In genomic region chr15:85879498-85879895, GRCm38 (mm10) we compare ENCODE assay signal across 7 mouse cellular contexts. TPM values are rescaled to one million over a fixed set of nuclear protein-coding genes. Genes with fewer than 3 reads are reported as not detected.
A peak's percentile ranks its signal among the peaks of the same experiment; 100 is the strongest.
DNase-seq lines count a peak whose midpoint lies in the region; ATAC-seq and TF ChIP-seq lines count a peak whose summit lies in the region.

No protein-coding gene starts in this region.

- H3K4me3 ChIP-seq in liver, adult 2 months (ENCODE audit: insufficient read depth, low read depth, low read length), result peak overlapping the region; percentile 66
- H3K4me3 ChIP-seq in embryonic facial prominence, embryonic 10.5 days, result peak overlapping the region; percentile 84
- peak overlapping the region; percentile 81 for H3K4me3 ChIP-seq in forebrain, postnatal 0 days (ENCODE audit: low read depth, low read length)
- H3K4me3 ChIP-seq in liver, embryonic 16.5 days (ENCODE audit: low read depth, low read length), result peak overlapping the region; percentile 78

- TF ChIP-seq POLR2A in liver, adult 2 months (IDR thresholded peaks at IDR 0.05; ENCODE audit: extremely low read depth, insufficient read depth, low read length), result no peak

- under 1% methylated on average over 18 of the region's 18 CpGs for WGBS in liver, adult 2 months
- WGBS in embryonic facial prominence, embryonic 10.5 days, result 2% methylated on average over 18 of the region's 18 CpGs
- under 1% methylated on average over 18 of the region's 18 CpGs for WGBS in forebrain, postnatal 0 days
- 0% methylated on average over 18 of the region's 18 CpGs for WGBS in liver, embryonic 16.5 days (ENCODE audit: insufficient replicate concordance)

- no peaks in the 10 kb centered on the region for H3K79me2 ChIP-seq in liver, adult 2 months (ENCODE audit: control insufficient read depth, insufficient read depth, low read length)

- peak overlapping the region; percentile 85 for H3K4me2 ChIP-seq in forebrain, postnatal 0 days (ENCODE audit: low read depth)
- peak overlapping the region; percentile 75 for H3K4me2 ChIP-seq in liver, embryonic 16.5 days (ENCODE audit: low read depth, low read length)

- peaks cover 7% of the 10 kb centered on the region for H3K4me1 ChIP-seq in liver, adult 2 months (ENCODE audit: control insufficient read depth, insufficient read depth, low read length)
- H3K4me1 ChIP-seq in embryonic facial prominence, embryonic 10.5 days, result peaks cover 21% of the 10 kb centered on the region
- peaks cover 7% of the 10 kb centered on the region; the same call in 1 of the 2 replicates for H3K4me1 ChIP-seq in forebrain, postnatal 0 days (ENCODE audit: insufficient read depth)
- peaks cover 14% of the 10 kb centered on the region for H3K4me1 ChIP-seq in liver, embryonic 16.5 days (ENCODE audit: control insufficient read depth, low read depth, low read length)

- TF ChIP-seq CTCF in liver, adult 2 months (IDR thresholded peaks at IDR 0.05; ENCODE audit: low read depth, low read length), result no peak
- no peak for TF ChIP-seq CTCF in forebrain, postnatal 0 days (IDR thresholded peaks at IDR 0.05; ENCODE audit: low read depth)

- H3K27ac ChIP-seq in liver, adult 2 months (replicated peaks; ENCODE audit: insufficient read depth, low read depth, low read length), result peak overlapping the region; percentile 58
- peak overlapping the region; percentile 88 for H3K27ac ChIP-seq in embryonic facial prominence, embryonic 10.5 days (replicated peaks)
- peak overlapping the region; percentile 90 for H3K27ac ChIP-seq in forebrain, postnatal 0 days (ENCODE audit: low read depth, low read length)
- peak overlapping the region; percentile 70 for H3K27ac ChIP-seq in liver, embryonic 16.5 days (ENCODE audit: low read length)

- H3K36me3 ChIP-seq in liver, adult 2 months (ENCODE audit: control insufficient read depth, insufficient read depth, low read length), result no peaks in the 10 kb centered on the region
- H3K36me3 ChIP-seq in embryonic facial prominence, embryonic 10.5 days (replicated peaks), result peaks cover 57% of the 10 kb centered on the region
- H3K36me3 ChIP-seq in forebrain, postnatal 0 days (ENCODE audit: insufficient read depth), result peaks cover 20% of the 10 kb centered on the region
- peaks cover 17% of the 10 kb centered on the region for H3K36me3 ChIP-seq in liver, embryonic 16.5 days (ENCODE audit: control insufficient read depth, insufficient read depth)

- ATAC-seq in forebrain, postnatal 0 days, result peak; percentile 8; the same call in 1 of the 2 replicates
- peak; percentile 38 for ATAC-seq in liver, embryonic 16.5 days (ENCODE audit: low read depth)

- H3K27me3 ChIP-seq in liver, adult 2 months (ENCODE audit: control insufficient read depth, insufficient read depth, low read length), result no peaks in the 10 kb centered on the region
- no peaks in the 10 kb centered on the region for H3K27me3 ChIP-seq in embryonic facial prominence, embryonic 10.5 days (replicated peaks; ENCODE audit: low read depth, poor library complexity, severe bottlenecking)
- H3K27me3 ChIP-seq in forebrain, postnatal 0 days (ENCODE audit: insufficient read depth, low read length), result no peaks in the 10 kb centered on the region
- H3K27me3 ChIP-seq in liver, embryonic 16.5 days (ENCODE audit: control insufficient read depth, insufficient read depth, low read depth, low read length), result no peaks in the 10 kb centered on the region

- H3K9me3 ChIP-seq in embryonic facial prominence, embryonic 10.5 days, result no peaks in the 10 kb centered on the region
- no peaks in the 10 kb centered on the region for H3K9me3 ChIP-seq in forebrain, postnatal 0 days (ENCODE audit: low read length)
- no peaks in the 10 kb centered on the region for H3K9me3 ChIP-seq in liver, embryonic 16.5 days (replicated peaks; ENCODE audit: control insufficient read depth, low read length)

- peak overlapping the region; percentile 84 for H3K9ac ChIP-seq in liver, adult 2 months (ENCODE audit: low read depth, low read length)
- H3K9ac ChIP-seq in forebrain, postnatal 0 days, result peak overlapping the region; percentile 87
- H3K9ac ChIP-seq in liver, embryonic 16.5 days (ENCODE audit: low read depth, low read length), result peak overlapping the region; percentile 77

- no peak for DNase-seq in liver, adult 2 months (ENCODE audit: extremely low read depth, low read depth, low spot score)
- DNase-seq in liver, result no peak
- no peak for DNase-seq in embryonic facial prominence, embryonic 10.5 days (ENCODE audit: low spot score)
- no peak for DNase-seq in forebrain, postnatal 0 days
- no peak for DNase-seq in right cerebral cortex, postnatal 4 days
- no peak for DNase-seq in right cerebral cortex, postnatal 36 days (ENCODE audit: low spot score in 2 of 2)

RNA-seq across cellular contexts. Expression of gene Trmu, which starts 0.4 kb away (rescaled TPM):
- total RNA-seq in liver, adult 2 months (2014; rRNA removed), result 9.4 and 10.1 TPM in 2 replicates
- 13.9 and 17.0 TPM in 2 replicates for polyA plus RNA-seq in liver, adult 2 months (2012; rRNA removed)
- polyA plus RNA-seq in embryonic facial prominence, embryonic 10.5 days (2016; fragmentation: Nextera tagmentation; extraction: Ambion mirVana), result 38.9 and 42.5 TPM in 2 replicates
- 32.3 and 38.9 TPM in 2 replicates for total RNA-seq in forebrain, postnatal 0 days (2014; rRNA removed)
- 29.0 and 31.4 TPM in 2 replicates for polyA plus RNA-seq in forebrain, postnatal 0 days (2015; fragmentation: Nextera tagmentation; extraction: Ambion mirVana)
- 15.4 and 15.5 TPM in 2 replicates for polyA plus RNA-seq in liver, embryonic 16.5 days (2015; fragmentation: Nextera tagmentation; extraction: Ambion mirVana)

RNA-seq across cellular contexts. Expression of gene Gtse1, which starts 20.0 kb away (rescaled TPM):
- total RNA-seq in liver, adult 2 months (2014; rRNA removed), result 0.28 and 0.67 TPM in 2 replicates
- 0.33 and 0.55 TPM in 2 replicates for polyA plus RNA-seq in liver, adult 2 months (2012; rRNA removed)
- 53.2 and 54.3 TPM in 2 replicates for polyA plus RNA-seq in embryonic facial prominence, embryonic 10.5 days (2016; fragmentation: Nextera tagmentation; extraction: Ambion mirVana)
- total RNA-seq in forebrain, postnatal 0 days (2014; rRNA removed), result 2.2 and 4.3 TPM in 2 replicates
- 3.2 and 3.7 TPM in 2 replicates for polyA plus RNA-seq in forebrain, postnatal 0 days (2015; fragmentation: Nextera tagmentation; extraction: Ambion mirVana)
- 23.0 TPM in 2 replicates for polyA plus RNA-seq in liver, embryonic 16.5 days (2015; fragmentation: Nextera tagmentation; extraction: Ambion mirVana)

RNA-seq across cellular contexts. Expression of gene Ttc38, which starts 47.4 kb away (rescaled TPM):
- 52.4 and 59.5 TPM in 2 replicates for total RNA-seq in liver, adult 2 months (2014; rRNA removed)
- 19.1 and 37.2 TPM in 2 replicates for polyA plus RNA-seq in liver, adult 2 months (2012; rRNA removed)
- 2.2 and 3.1 TPM in 2 replicates for polyA plus RNA-seq in embryonic facial prominence, embryonic 10.5 days (2016; fragmentation: Nextera tagmentation; extraction: Ambion mirVana)
- total RNA-seq in forebrain, postnatal 0 days (2014; rRNA removed), result 5.1 and 5.2 TPM in 2 replicates
- 2.5 and 3.3 TPM in 2 replicates for polyA plus RNA-seq in forebrain, postnatal 0 days (2015; fragmentation: Nextera tagmentation; extraction: Ambion mirVana)
- 8.9 and 10.7 TPM in 2 replicates for polyA plus RNA-seq in liver, embryonic 16.5 days (2015; fragmentation: Nextera tagmentation; extraction: Ambion mirVana)

RNA-seq across cellular contexts. Expression of gene Pkdrej, which starts 58.0 kb away (rescaled TPM):
- under 0.01 and 0.09 TPM in 2 replicates for total RNA-seq in liver, adult 2 months (2014; rRNA removed)
- 0.01 TPM in 2 replicates for polyA plus RNA-seq in liver, adult 2 months (2012; rRNA removed)
- 0.04 TPM in 2 replicates for polyA plus RNA-seq in embryonic facial prominence, embryonic 10.5 days (2016; fragmentation: Nextera tagmentation; extraction: Ambion mirVana)
- total RNA-seq in forebrain, postnatal 0 days (2014; rRNA removed), result 0.14 and 0.23 TPM in 2 replicates
- 0.05 and 0.12 TPM in 2 replicates for polyA plus RNA-seq in forebrain, postnatal 0 days (2015; fragmentation: Nextera tagmentation; extraction: Ambion mirVana)
- polyA plus RNA-seq in liver, embryonic 16.5 days (2015; fragmentation: Nextera tagmentation; extraction: Ambion mirVana), result 0.09 TPM in 2 replicates
